Mouse (Mus musculus) liver, adult 2 months (tissue): Measurements from ENCODE around the gene Pias1. TPM values are rescaled to one million over a fixed set of nuclear protein-coding genes. Genes with fewer than 3 reads are reported as not detected.

Experiments used
- DNase-seq: peaks from one replicate; pipeline ENCODE4 v3.0.0-alpha.2; 2011; ENCODE audit warnings: low read depth, low spot score; ENCODE audit errors: extremely low read depth
- H3K27ac ChIP-seq: fragments of 200-500 bp; replicated peaks from 2 replicates; pipeline ENCODE4 v1.5.1; 2012; ENCODE audit warnings: low read depth, mild to moderate bottlenecking, control low read depth, inconsistent platforms, low read length; ENCODE audit not compliant: insufficient read depth
- H3K27me3 ChIP-seq: fragments of 200-500 bp; 2 replicates; pipeline ENCODE4 v1.6.1; 2012; ENCODE audit warnings: mild to moderate bottlenecking, moderate library complexity, low read length, inconsistent platforms; ENCODE audit not compliant: control insufficient read depth, insufficient read depth
- H3K36me3 ChIP-seq: fragments of 200-500 bp; 2 replicates; pipeline ENCODE4 v1.6.1; 2012; ENCODE audit warnings: low read length, inconsistent platforms; ENCODE audit not compliant: control insufficient read depth, insufficient read depth
- H3K4me1 ChIP-seq: fragments of 200-500 bp; 2 replicates; pipeline ENCODE4 v1.6.1; 2011; ENCODE audit warnings: low read length; ENCODE audit not compliant: control insufficient read depth, insufficient read depth
- H3K4me3 ChIP-seq: fragments of 200-500 bp; 2 replicates; pipeline ENCODE4 v1.5.1; 2011; ENCODE audit warnings: low read depth, mild to moderate bottlenecking, control low read depth, low read length, moderate library complexity; ENCODE audit not compliant: insufficient read depth
- H3K79me2 ChIP-seq: fragments of 200-500 bp; 2 replicates; pipeline ENCODE4 v1.6.1; 2012; ENCODE audit warnings: inconsistent platforms, mild to moderate bottlenecking, low read length, moderate library complexity; ENCODE audit not compliant: control insufficient read depth, insufficient read depth
- H3K9ac ChIP-seq: fragments of 200-500 bp; 2 replicates; pipeline ENCODE4 v1.6.1; 2012; ENCODE audit warnings: low read depth, mild to moderate bottlenecking, control low read depth, inconsistent platforms, low read length
- CTCF ChIP-seq: fragments of 200-500 bp; IDR thresholded peaks from 2 replicates; pipeline ENCODE4 v1.5.1; 2011; ENCODE audit warnings: low read depth, low read length, control low read depth
- POLR2A ChIP-seq: fragments of 200-500 bp; IDR thresholded peaks from 2 replicates; pipeline ENCODE4 v1.6.1; 2011; ENCODE audit warnings: low read length, control low read depth; ENCODE audit not compliant: insufficient read depth; ENCODE audit errors: extremely low read depth
- WGBS: fragments of 180-500 bp; shearing (Covaris S2); methylation state at CpG from one replicate; pipeline ENCODE4 v1.1.7; 2018; 5-methylcytosine and 5-hydroxymethylcytosine counted together
- polyA plus RNA-seq: library from polyadenylated mRNA; depleted of rRNA; stranded (reverse); fragments of >200 nt; gene quantifications from 2 replicates; pipeline ENCODE4 v1.2.3, GENCODE M21; 2012
- total RNA-seq: library from RNA; depleted of rRNA; stranded (reverse); fragments of >200 nt; gene quantifications from 2 replicates; pipeline ENCODE4 v1.2.3, GENCODE M21; 2014

Pias1 gene
- total and polyA plus RNA-seq, 2 experiments = 7.9 to 12.3 TPM

DNA sequence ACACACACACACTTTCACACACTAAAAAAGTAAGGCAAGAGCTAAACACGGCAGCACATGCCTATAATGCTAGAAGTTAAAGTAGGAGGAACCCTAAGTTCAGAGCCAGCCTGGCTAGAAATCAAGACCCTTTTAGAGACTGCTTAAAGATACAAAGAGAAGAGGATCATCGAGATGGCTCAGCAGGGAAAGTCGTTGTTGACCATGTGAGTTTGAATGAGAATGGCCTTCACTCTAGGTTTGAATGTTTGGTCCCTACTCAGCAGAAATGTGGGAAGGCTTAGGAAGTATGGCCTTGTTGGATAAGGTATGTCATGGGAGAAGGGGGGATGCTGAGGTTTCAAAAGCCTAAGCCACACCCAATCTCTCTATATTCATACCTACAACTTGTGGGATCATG, 46.8 kb downstream of the Pias1 start:
- Histone ChIP-seq H3K4me3 (no peak overlapping the region), H3K27ac (no peak overlapping the region), H3K79me2 (peaks cover 34% of the 10 kb centered on the region), H3K9ac (no peak overlapping the region), H3K27me3 (no peaks in the 10 kb centered on the region), H3K36me3 (no peaks in the 10 kb centered on the region), H3K4me1 (peaks cover 10% of the 10 kb centered on the region)
- no peak for DNase-seq
- 83% methylated on average over 3 of the region's 3 CpGs for WGBS
- TF ChIP-seq CTCF (no peak), POLR2A (no peak)

DNA sequence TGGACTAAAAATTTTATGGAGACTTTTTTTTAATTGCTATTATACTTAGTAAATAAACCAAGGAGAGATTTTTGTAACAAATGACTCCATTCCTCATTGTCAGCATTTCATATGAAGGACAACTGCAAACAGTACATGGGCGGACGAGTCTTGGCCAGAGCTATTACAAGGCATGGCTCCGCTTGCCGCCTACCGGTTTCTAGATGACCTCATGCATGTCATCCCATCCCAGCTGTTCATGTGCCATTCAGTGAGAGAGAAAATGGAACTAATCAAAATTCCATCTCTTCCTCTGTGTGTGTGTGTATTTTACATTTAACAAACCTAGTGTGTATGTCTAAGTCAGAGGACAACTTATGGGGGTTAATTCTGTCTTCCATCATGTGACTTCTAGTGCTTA, 51.9 kb downstream of the Pias1 start:
- Histone ChIP-seq H3K4me3 (no peak overlapping the region), H3K4me1 (peaks cover 14% of the 10 kb centered on the region), H3K27ac (no peak overlapping the region), H3K36me3 (no peaks in the 10 kb centered on the region), H3K9ac (no peak overlapping the region), H3K27me3 (no peaks in the 10 kb centered on the region), H3K79me2 (peaks cover 19% of the 10 kb centered on the region)
- no peak for TF ChIP-seq POLR2A
- no peak for TF ChIP-seq CTCF
- DNase-seq = no peak
- 58% methylated on average over 5 of the region's 5 CpGs for WGBS

DNA sequence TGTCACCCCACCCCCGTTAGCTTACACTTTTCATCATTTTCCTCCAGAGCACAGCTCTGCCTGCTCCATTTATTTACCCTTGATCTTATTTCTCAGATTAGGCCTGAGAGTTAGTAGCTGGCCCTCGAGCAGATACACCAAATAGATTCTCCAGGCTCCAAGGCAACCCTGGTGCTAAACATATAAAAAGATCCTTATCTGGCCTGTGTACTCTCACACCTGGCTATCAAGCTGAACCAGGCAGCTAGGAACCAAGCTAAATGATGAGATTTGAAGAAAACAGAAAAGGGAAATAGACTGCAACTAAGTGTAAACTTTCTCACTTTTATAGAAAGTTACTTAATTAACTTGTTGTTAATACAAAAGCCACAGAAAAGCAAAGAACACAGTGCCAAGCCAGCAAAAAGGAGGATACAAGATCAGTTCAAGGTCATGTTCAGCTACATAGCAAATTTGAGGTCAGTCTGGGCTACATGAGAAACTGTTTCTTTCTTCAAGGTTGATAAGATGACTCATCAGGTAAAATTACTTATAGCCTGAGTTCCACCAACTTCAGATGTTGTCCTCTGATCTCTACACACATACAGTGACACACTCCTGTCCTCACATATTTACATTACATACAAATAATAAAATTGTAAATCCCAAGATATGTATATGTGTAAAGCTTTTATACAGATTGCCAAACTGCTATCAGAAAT, 52.9 kb downstream of the Pias1 start:
- TF ChIP-seq CTCF = no peak
- no peak for TF ChIP-seq POLR2A
- 55% methylated on average over 2 of the region's 2 CpGs for WGBS
- no peak for DNase-seq
- no peak overlapping the region for H3K4me3 ChIP-seq
- peaks cover 11% of the 10 kb centered on the region for H3K4me1 ChIP-seq
- H3K79me2 ChIP-seq = peaks cover 21% of the 10 kb centered on the region
- H3K36me3 ChIP-seq = no peaks in the 10 kb centered on the region
- no peak overlapping the region for H3K9ac ChIP-seq
- no peaks in the 10 kb centered on the region for H3K27me3 ChIP-seq
- 0 out of 2 replicates have a peak overlapping the region, but pooled peaks have one; percentile 33 for H3K27ac ChIP-seq

DNA sequence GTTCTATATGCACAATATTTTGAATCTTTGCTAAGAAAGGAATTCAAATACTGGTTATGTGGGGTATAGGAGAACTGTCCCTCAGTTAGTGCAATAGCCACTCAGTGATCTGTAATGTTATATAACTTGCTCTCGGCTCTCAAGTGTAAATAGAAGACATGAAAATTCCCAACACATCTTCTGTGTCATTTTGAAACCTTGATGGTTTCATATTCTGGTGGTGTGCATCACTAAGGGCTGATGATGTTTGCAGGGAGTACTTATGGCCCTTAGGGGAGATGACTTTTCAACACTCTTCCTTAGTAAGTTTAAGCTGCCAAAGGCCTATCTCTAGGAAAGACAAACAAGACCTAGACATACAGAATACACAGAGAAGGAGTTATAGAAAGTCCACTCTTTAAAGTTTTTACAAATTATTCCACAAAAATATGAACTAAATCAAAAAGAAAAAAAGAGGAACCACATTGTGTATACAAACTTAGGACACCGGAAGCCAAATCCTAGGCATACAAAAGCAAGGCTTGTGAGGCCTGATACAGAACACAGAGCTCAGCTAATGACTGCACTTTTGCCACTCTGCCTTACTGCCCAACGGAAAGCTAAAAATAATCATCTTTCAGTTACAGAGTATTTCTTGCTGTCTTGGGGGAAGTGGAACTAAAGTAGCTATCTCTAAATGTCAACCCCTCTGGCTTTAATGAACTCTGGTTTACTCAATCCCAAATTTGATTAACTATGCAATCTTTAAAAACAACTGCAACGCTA, 55.0 kb downstream of the Pias1 start:
- H3K4me3 ChIP-seq = no peak overlapping the region
- 50% methylated on average over 4 of the region's 4 CpGs for WGBS
- no peak overlapping the region for H3K27ac ChIP-seq
- no peak overlapping the region for H3K9ac ChIP-seq
- no peaks in the 10 kb centered on the region for H3K27me3 ChIP-seq
- peaks cover 19% of the 10 kb centered on the region; the same call in 1 of the 2 replicates for H3K79me2 ChIP-seq
- no peaks in the 10 kb centered on the region for H3K36me3 ChIP-seq
- TF ChIP-seq POLR2A (no peak), CTCF (no peak)
- peaks cover 11% of the 10 kb centered on the region; the same call in 1 of the 2 replicates for H3K4me1 ChIP-seq
- DNase-seq = peak; percentile 40

DNA sequence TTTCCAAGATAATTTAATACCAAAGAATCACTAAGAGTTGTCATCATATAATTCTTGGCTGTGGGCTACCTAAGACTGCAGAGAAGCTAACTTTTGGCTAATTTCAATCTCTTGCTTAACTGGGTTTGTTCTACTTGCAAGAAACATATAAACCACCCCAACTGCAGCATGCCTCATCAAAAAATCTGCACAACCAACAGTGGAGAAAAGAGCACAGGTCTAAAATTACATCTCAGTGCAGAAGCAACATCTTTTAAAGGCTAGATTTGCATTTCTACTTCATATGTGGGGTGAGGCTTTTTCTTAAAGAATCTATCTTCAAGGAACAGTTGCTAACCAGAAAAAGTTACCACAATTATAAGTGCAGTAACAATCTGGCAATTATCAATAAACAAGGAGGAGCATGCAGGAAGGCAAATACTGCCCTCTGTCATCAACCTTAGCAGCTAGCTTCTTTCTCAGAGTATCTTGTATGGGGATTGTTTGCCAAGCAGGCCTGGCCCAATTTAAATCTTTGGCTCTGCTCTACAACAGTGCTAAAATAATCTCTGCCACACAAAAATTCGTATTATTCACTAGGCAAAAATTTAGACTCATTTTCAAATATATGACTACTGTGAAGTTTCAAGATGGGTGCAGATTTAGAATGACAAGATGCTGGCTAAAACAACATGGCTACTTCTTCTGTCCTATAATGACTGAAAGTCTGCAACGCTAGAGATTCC, 62.7 kb downstream of the Pias1 start:
- DNase-seq = no peak
- H3K27me3 ChIP-seq = no peaks in the 10 kb centered on the region
- no peak overlapping the region for H3K4me3 ChIP-seq
- TF ChIP-seq POLR2A (no peak), CTCF (no peak)
- peaks cover 28% of the 10 kb centered on the region; the same call in 1 of the 2 replicates for H3K79me2 ChIP-seq
- no peak overlapping the region for H3K9ac ChIP-seq
- no peak overlapping the region for H3K27ac ChIP-seq
- peaks cover 12% of the 10 kb centered on the region for H3K4me1 ChIP-seq
- WGBS = 58% methylated on average over 2 of the region's 2 CpGs
- H3K36me3 ChIP-seq = peaks cover 7% of the 10 kb centered on the region
